Mouse (Mus musculus): ENCODE measurements around the gene 4933425L06Rik. TPM values are rescaled to one million over a fixed set of nuclear protein-coding genes. Genes with fewer than 3 reads are reported as not detected.

The 4933425L06Rik gene
- total RNA-seq, 2 experiments from 2014 or later: not detected

- Histone ChIP-seq H3K27ac (no peak overlapping the region), H3K4me3 (no peak overlapping the region)
- DNase-seq (ENCODE audit: low spot score in 2 of 2): no peak
- no peak for TF ChIP-seq CTCF (conservative IDR thresholded peaks at IDR 0.05)
These were observed 68.1 kb downstream of the 4933425L06Rik start for GRCm38 (mm10) chr13:105150006-105150405.

GRCm38 (mm10) chr13:105153955-105154354 lies 72.0 kb downstream of the 4933425L06Rik start:
- Histone ChIP-seq H3K27ac (no peak overlapping the region), H3K4me3 (no peak overlapping the region)
- peak; percentile 68 for TF ChIP-seq CTCF (conservative IDR thresholded peaks at IDR 0.05)
- DNase-seq (ENCODE audit: low spot score in 2 of 2): peak in 1 of 2 experiments; percentile 20

- H3K27ac ChIP-seq: no peak overlapping the region
- no peak for TF ChIP-seq CTCF (conservative IDR thresholded peaks at IDR 0.05)
- DNase-seq (ENCODE audit: low spot score in 2 of 2): no peak
- H3K4me3 ChIP-seq: no peak overlapping the region
These were observed 83.5 kb downstream of the 4933425L06Rik start for GRCm38 (mm10) chr13:105165441-105165840.

Other genes with a start within 250 kb of the 4933425L06Rik start
- gene Shisal2b, start 218.2 kb upstream of the 4933425L06Rik start, total RNA-seq (2021): under 1 TPM; 0.38 to 0.54 TPM
- 100 to 1,000 TPM; 150 to 153 TPM for gene Rgs7bp, start 27.2 kb upstream of the 4933425L06Rik start, total RNA-seq (2021)
- 10 to 100 TPM; 17.3 to 18.8 TPM for gene Rnf180, start 212.7 kb downstream of the 4933425L06Rik start, total RNA-seq (2021)

All from layer of hippocampus, adult 2 months (tissue).